Mouse (Mus musculus): ENCODE data around the gene Kcnj3. TPM values are rescaled to one million over a fixed set of nuclear protein-coding genes. Genes with fewer than 3 reads are reported as not detected.

Gene Kcnj3
- total RNA-seq (2014; rRNA removed; ENCODE audit: low replicate concordance) (18.2 and 19.7 TPM in 2 replicates), polyA plus RNA-seq (2015; fragmentation: Nextera tagmentation; extraction: Ambion mirVana) (8.6 and 8.8 TPM in 2 replicates)

GRCm38 (mm10) chr2:55435721-55436260 is at the start of gene Kcnj3:
Gene Kcnj3, plus strand, starts transcription at chr2:55435970.
- Histone ChIP-seq H3K27ac (ENCODE audit: low read depth) (peak within 1 kb of the TSS; percentile 55), H3K9me3 (replicated peaks; ENCODE audit: control insufficient read depth, low read length) (no peaks in the 10 kb centered on the region), H3K4me3 (ENCODE audit: low read depth, low read length) (peak within 1 kb of the TSS; percentile 61), H3K4me1 (ENCODE audit: control insufficient read depth, insufficient read depth) (peaks cover 16% of the 10 kb centered on the region; the same call in 1 of the 2 replicates), H3K4me2 (ENCODE audit: low read depth, low read length) (peak within 1 kb of the TSS; percentile 88), H3K36me3 (replicated peaks; ENCODE audit: control insufficient read depth, insufficient read depth, low read length) (no peaks in the 10 kb centered on the region), H3K9ac (replicated peaks; ENCODE audit: low read depth, low read length) (peak within 1 kb of the TSS; percentile 56), H3K27me3 (ENCODE audit: control insufficient read depth, insufficient read depth, low read length) (peaks cover 13% of the 10 kb centered on the region; the same call in 1 of the 2 replicates)
- peak; percentile 41 for DNase-seq (ENCODE audit: low spot score)
- ATAC-seq (ENCODE audit: insufficient read depth, low read depth), result peak; percentile 51; the same call in 1 of the 2 replicates
- under 1% methylated on average over 20 of the region's 20 CpGs for WGBS
- no peak for TF ChIP-seq CTCF (IDR thresholded peaks at IDR 0.05; ENCODE audit: low read depth)
- TF ChIP-seq EP300 (IDR thresholded peaks at IDR 0.05; ENCODE audit: low read depth), result no peak

- Histone ChIP-seq H3K9ac (replicated peaks; ENCODE audit: low read depth, low read length) (no peak overlapping the region), H3K36me3 (replicated peaks; ENCODE audit: control insufficient read depth, insufficient read depth, low read length) (no peaks in the 10 kb centered on the region), H3K4me2 (ENCODE audit: low read depth, low read length) (no peak overlapping the region), H3K4me3 (ENCODE audit: low read depth, low read length) (no peak overlapping the region), H3K4me1 (ENCODE audit: control insufficient read depth, insufficient read depth) (no peaks in the 10 kb centered on the region), H3K27me3 (ENCODE audit: control insufficient read depth, insufficient read depth, low read length) (no peaks in the 10 kb centered on the region), H3K9me3 (replicated peaks; ENCODE audit: control insufficient read depth, low read length) (no peaks in the 10 kb centered on the region), H3K27ac (ENCODE audit: low read depth) (no peak overlapping the region)
- TF ChIP-seq EP300 (IDR thresholded peaks at IDR 0.05; ENCODE audit: low read depth) (no peak), CTCF (IDR thresholded peaks at IDR 0.05; ENCODE audit: low read depth) (no peak)
- ATAC-seq (ENCODE audit: insufficient read depth, low read depth) (no peak), DNase-seq (ENCODE audit: low spot score) (no peak)
- 76% methylated on average over 3 of the region's 3 CpGs for WGBS
Measured at GRCm38 (mm10) chr2:55390330-55390989, 45.3 kb upstream of the Kcnj3 start.

- DNase-seq (ENCODE audit: low spot score) (no peak), ATAC-seq (ENCODE audit: insufficient read depth, low read depth) (no peak)
- Histone ChIP-seq H3K4me2 (ENCODE audit: low read depth, low read length) (no peak overlapping the region), H3K36me3 (replicated peaks; ENCODE audit: control insufficient read depth, insufficient read depth, low read length) (no peaks in the 10 kb centered on the region), H3K4me1 (ENCODE audit: control insufficient read depth, insufficient read depth) (no peaks in the 10 kb centered on the region), H3K27me3 (ENCODE audit: control insufficient read depth, insufficient read depth, low read length) (no peaks in the 10 kb centered on the region), H3K27ac (ENCODE audit: low read depth) (no peak overlapping the region), H3K9me3 (replicated peaks; ENCODE audit: control insufficient read depth, low read length) (no peaks in the 10 kb centered on the region), H3K4me3 (ENCODE audit: low read depth, low read length) (no peak overlapping the region), H3K9ac (replicated peaks; ENCODE audit: low read depth, low read length) (no peak overlapping the region)
- 54% methylated on average over 1 of the region's 1 CpGs for WGBS
- TF ChIP-seq EP300 (IDR thresholded peaks at IDR 0.05; ENCODE audit: low read depth), result no peak
- no peak for TF ChIP-seq CTCF (IDR thresholded peaks at IDR 0.05; ENCODE audit: low read depth)
Measured at GRCm38 (mm10) chr2:55405307-55405706, 30.5 kb upstream of the Kcnj3 start.

DNA sequence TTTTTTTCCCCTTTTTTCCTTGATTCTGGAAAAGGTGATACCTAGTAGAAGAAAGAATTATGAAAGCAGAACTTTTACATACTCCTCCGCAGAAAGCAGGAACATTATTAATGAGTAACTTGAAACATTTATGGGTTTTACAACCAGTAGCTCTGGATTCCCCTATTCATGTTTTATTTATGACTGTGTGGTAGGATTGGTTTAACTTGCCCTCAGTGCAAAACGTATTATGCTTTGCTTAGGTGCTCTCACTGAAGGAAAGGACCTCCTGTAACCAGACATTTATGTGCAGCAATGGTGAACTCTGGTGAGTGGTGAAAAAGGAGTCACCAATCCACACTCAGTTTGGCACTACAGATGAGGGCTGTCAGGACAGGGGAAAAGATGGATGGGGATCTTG is 8.1 kb upstream of the Kcnj3 start:
- no peak overlapping the region for H3K9ac ChIP-seq (replicated peaks; ENCODE audit: low read depth, low read length)
- H3K4me1 ChIP-seq (ENCODE audit: control insufficient read depth, insufficient read depth), result 0 out of 2 replicates have a peak, but pooled peaks cover 6% of the 10 kb centered on the region
- no peak overlapping the region for H3K4me3 ChIP-seq (ENCODE audit: low read depth, low read length)
- no peak for DNase-seq (ENCODE audit: low spot score)
- no peak overlapping the region for H3K27ac ChIP-seq (ENCODE audit: low read depth)
- no peak for ATAC-seq (ENCODE audit: insufficient read depth, low read depth)
- no peaks in the 10 kb centered on the region for H3K27me3 ChIP-seq (ENCODE audit: control insufficient read depth, insufficient read depth, low read length)
- TF ChIP-seq CTCF (IDR thresholded peaks at IDR 0.05; ENCODE audit: low read depth) (no peak), EP300 (IDR thresholded peaks at IDR 0.05; ENCODE audit: low read depth) (no peak)
- no peaks in the 10 kb centered on the region for H3K36me3 ChIP-seq (replicated peaks; ENCODE audit: control insufficient read depth, insufficient read depth, low read length)
- 70% methylated on average over 2 of the region's 2 CpGs for WGBS
- no peaks in the 10 kb centered on the region for H3K9me3 ChIP-seq (replicated peaks; ENCODE audit: control insufficient read depth, low read length)
- H3K4me2 ChIP-seq (ENCODE audit: low read depth, low read length), result no peak overlapping the region

GRCm38 (mm10) chr2:55432104-55432503 is 3.7 kb upstream of the Kcnj3 start:
- WGBS, result 16% methylated on average over 4 of the region's 4 CpGs
- peaks cover 6% of the 10 kb centered on the region; the same call in 1 of the 2 replicates for H3K27me3 ChIP-seq (ENCODE audit: control insufficient read depth, insufficient read depth, low read length)
- no peaks in the 10 kb centered on the region for H3K36me3 ChIP-seq (replicated peaks; ENCODE audit: control insufficient read depth, insufficient read depth, low read length)
- H3K4me1 ChIP-seq (ENCODE audit: control insufficient read depth, insufficient read depth), result peaks cover 16% of the 10 kb centered on the region; the same call in 1 of the 2 replicates
- no peak for TF ChIP-seq EP300 (IDR thresholded peaks at IDR 0.05; ENCODE audit: low read depth)
- TF ChIP-seq CTCF (IDR thresholded peaks at IDR 0.05; ENCODE audit: low read depth), result no peak
- H3K4me2 ChIP-seq (ENCODE audit: low read depth, low read length), result peak overlapping the region; percentile 4; the same call in 1 of the 2 replicates
- ATAC-seq (ENCODE audit: insufficient read depth, low read depth) (0 out of 2 replicates have a peak, but pooled peaks have one; percentile 5), DNase-seq (ENCODE audit: low spot score) (no peak)
- no peak overlapping the region for H3K9ac ChIP-seq (replicated peaks; ENCODE audit: low read depth, low read length)
- no peak overlapping the region for H3K4me3 ChIP-seq (ENCODE audit: low read depth, low read length)
- no peaks in the 10 kb centered on the region for H3K9me3 ChIP-seq (replicated peaks; ENCODE audit: control insufficient read depth, low read length)
- H3K27ac ChIP-seq (ENCODE audit: low read depth), result peak overlapping the region; percentile 75

Measured in heart, postnatal 0 days (tissue).